Mouse (Mus musculus): ENCODE data around the gene Cic.
"Not testable (repeated sequence)": the region's sequence is repeated elsewhere in the genome, so short reads cannot be mapped to it uniquely, and the experiment has no call there.

Gene Cic

GRCm38 (mm10) chr7:25303003-25303684 is 35.6 kb downstream of the Cic start:
- in situ Hi-C loops (cut with MboI, MseI), result no loop called here

GRCm38 (mm10) chr7:25303685-25304006 is 36.1 kb downstream of the Cic start:
- in situ Hi-C loops (cut with MboI, MseI), result no loop called here

- in situ Hi-C loops (cut with MboI, MseI), result no loop called here
Observed at GRCm38 (mm10) chr7:25305481-25305880, 38.0 kb downstream of the Cic start.

GRCm38 (mm10) chr7:25305956-25306613 is 38.6 kb downstream of the Cic start, which contains the start of gene Tmem145:
Gene Tmem145 (plus strand): TSS chr7:25306106.
- in situ Hi-C loops (cut with MboI, MseI), result no loop called here

- in situ Hi-C loops (cut with MboI, MseI), result no loop called here
Observed at GRCm38 (mm10) chr7:25306614-25306996, 39.1 kb downstream of the Cic start.

GRCm38 (mm10) chr7:25308702-25309318 is 41.3 kb downstream of the Cic start:
- in situ Hi-C loops (cut with MboI, MseI), result no loop called here

- in situ Hi-C loops (cut with MboI, MseI), result no loop called here
Observed at GRCm38 (mm10) chr7:25309425-25309824, 41.9 kb downstream of the Cic start.

GRCm38 (mm10) chr7:25311193-25311592 is 43.7 kb downstream of the Cic start:
- in situ Hi-C loops (cut with MboI, MseI), result no loop called here

GRCm38 (mm10) chr7:25313325-25313724 is 45.8 kb downstream of the Cic start:
- in situ Hi-C loops (cut with MboI, MseI), result no loop called here

GRCm38 (mm10) chr7:25314606-25315305 is 47.3 kb downstream of the Cic start:
- in situ Hi-C loops (cut with MboI, MseI), result no loop called here

GRCm38 (mm10) chr7:25315306-25316041 is 48.0 kb downstream of the Cic start:
- in situ Hi-C loops (cut with MboI, MseI), result no loop called here

- in situ Hi-C loops (cut with MboI, MseI), result no loop called here
Observed at GRCm38 (mm10) chr7:25316532-25317445, 49.3 kb downstream of the Cic start, which contains the start of gene Megf8. Gene Megf8 (plus strand): TSS chr7:25317164.

- in situ Hi-C loops (cut with MboI, MseI), result no loop called here
Observed at GRCm38 (mm10) chr7:25317446-25317999, 50.0 kb downstream of the Cic start.

GRCm38 (mm10) chr7:25322058-25322484 is 54.6 kb downstream of the Cic start:
- in situ Hi-C loops (cut with MboI, MseI), result no loop called here

- in situ Hi-C loops (cut with MboI, MseI), result no loop called here
Observed at GRCm38 (mm10) chr7:25323219-25323618, 55.7 kb downstream of the Cic start.

GRCm38 (mm10) chr7:25325431-25325830 is 57.9 kb downstream of the Cic start:
- in situ Hi-C loops (cut with MboI, MseI), result not testable (repeated sequence)

GRCm38 (mm10) chr7:25326233-25326632 is 58.7 kb downstream of the Cic start:
- in situ Hi-C loops (cut with MboI, MseI), result no loop called here

- in situ Hi-C loops (cut with MboI, MseI), result no loop called here
Observed at GRCm38 (mm10) chr7:25333596-25334307, 66.2 kb downstream of the Cic start.

- in situ Hi-C loops (cut with MboI, MseI), result no loop called here
Observed at GRCm38 (mm10) chr7:25334472-25334871, 67.0 kb downstream of the Cic start.

- in situ Hi-C loops (cut with MboI, MseI), result no loop called here
Observed at GRCm38 (mm10) chr7:25339329-25339728, 71.8 kb downstream of the Cic start.
